Mouse (Mus musculus) left cerebral cortex, adult 18-20 months (tissue): ENCODE measurements at regions not wholly inside any gene's neighbourhood (a gene's known extent, or its start where the extent isn't known, plus 50 kb on each side); places are given as distances from the start of the nearest gene placed in this dataset.
"Not testable (repeated sequence)": the region's sequence is repeated elsewhere in the genome, so short reads cannot be mapped to it uniquely, and the experiment has no call there.

Experiments used
- DNase-seq, 2 experiments: peaks; one replicate each; pipeline ENCODE4 v3.0.0; 2021 to 2022; ENCODE audit warnings: low spot score in 2 of 2, mixed read lengths in 1 of 2

- not testable (repeated sequence) for DNase-seq
These were observed 117.4 kb upstream of the Vrk2 start for GRCm38 (mm10) chr11:26711237-26711636.

DNA sequence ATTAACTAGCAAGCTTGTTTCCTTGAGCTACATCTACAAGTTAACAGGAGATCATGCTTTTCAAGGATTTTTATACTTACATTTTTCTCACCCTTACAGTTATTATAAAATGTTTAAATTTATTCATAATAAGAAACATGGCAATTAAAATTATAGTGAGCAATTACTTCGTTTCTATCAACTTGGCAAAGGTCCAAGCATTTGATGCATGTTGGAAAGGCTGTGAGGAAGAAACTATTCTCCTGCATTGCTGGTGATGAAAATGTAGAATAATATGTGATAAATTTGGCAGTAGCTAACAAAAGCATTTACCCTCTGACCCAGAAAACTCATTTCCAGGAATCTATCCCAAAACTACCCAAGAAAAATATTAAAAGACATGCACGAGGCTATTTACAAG, 114.8 kb upstream of the Vrk2 start:
- no peak for DNase-seq

DNA sequence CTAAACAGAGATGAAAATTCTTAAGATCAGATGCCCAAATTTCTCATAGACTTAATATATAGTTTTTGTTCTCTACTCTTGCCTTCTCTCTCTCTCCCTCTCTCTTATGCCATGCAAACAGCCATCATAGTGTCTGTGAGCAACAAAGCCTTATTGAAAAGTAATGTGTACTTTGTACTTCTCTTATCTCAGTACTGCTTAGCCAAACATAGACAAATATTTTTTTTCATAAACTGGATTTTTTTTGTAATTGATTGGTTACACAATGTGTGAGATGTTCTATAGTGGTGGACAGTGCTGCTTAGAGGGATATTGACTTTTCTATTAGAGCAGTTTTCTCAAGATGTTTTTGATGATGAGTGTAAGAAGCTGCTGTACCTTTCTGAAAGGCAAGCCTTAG, 90.1 kb upstream of the Vrk2 start:
- no peak for DNase-seq

DNA sequence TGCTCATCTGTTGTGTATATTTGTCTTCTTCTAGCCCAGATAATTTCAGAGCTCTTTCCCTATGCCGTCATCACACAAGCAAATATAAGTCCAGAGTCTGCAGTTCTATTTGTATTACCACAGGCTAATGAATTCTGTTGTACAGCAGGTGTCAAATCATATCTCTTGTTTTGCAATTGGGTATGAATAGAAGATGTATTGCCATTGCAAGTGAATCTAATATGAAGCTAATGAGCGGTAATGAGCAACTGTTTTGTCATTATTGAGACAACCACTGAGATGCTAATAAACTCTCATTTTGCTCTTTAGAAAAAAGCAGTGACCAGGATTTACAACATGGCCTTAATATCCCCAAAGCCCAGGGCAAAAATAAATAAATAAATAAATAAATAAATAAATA, 73.5 kb upstream of the Vrk2 start:
- no peak for DNase-seq

DNA sequence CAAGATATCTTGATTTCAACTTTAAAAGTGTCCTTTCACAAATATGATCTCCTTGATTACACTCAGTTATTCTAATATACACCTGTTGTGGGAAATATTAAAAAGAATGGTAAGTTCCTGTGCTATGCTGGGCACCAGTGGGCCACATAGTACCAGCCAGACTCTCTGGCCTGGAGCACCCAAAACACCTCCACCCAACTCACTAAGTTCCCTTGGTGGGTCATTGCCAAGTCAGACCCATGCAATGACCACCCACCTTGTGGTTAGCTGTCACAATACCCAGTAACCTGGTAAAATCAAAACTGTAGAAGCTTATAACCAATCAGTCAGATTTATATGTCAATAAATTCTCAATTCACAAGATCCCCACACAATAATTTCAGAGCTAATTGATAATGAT, 67.1 kb upstream of the Vrk2 start:
- DNase-seq: no peak

GRCm38 (mm10) chr11:26649165-26649564, 55.4 kb upstream of the Vrk2 start:
- not testable (repeated sequence) for DNase-seq
